Comparison of ENCODE assay signal across 7 mouse cellular contexts in genomic region chr14:16200969-16201638, GRCm38 (mm10). TPM values are rescaled to one million over a fixed set of nuclear protein-coding genes. Genes with fewer than 3 reads are reported as not detected.
DNase-seq lines count a peak whose midpoint lies in the region; ATAC-seq and TF ChIP-seq lines count a peak whose summit lies in the region.

No protein-coding gene starts in this region.

- WGBS in embryonic facial prominence, embryonic 15.5 days: 22% methylated on average over 8 of the region's 8 CpGs

- H3K79me2 ChIP-seq in CH12.LX (replicated peaks; ENCODE audit: control insufficient read depth, extremely low read depth, insufficient read depth, poor library complexity, severe bottlenecking): no peaks in the 10 kb centered on the region

- no peak for TF ChIP-seq RAD21 in CH12.LX (IDR thresholded peaks at IDR 0.05; ENCODE audit: low read depth, low read length)

- H3K4me1 ChIP-seq in CH12.LX (ENCODE audit: control insufficient read depth in 1 of 2, insufficient read depth in 2 of 2): no peaks in the 10 kb centered on the region
- peaks cover 11% of the 10 kb centered on the region for H3K4me1 ChIP-seq in embryonic facial prominence, embryonic 15.5 days

- in situ Hi-C loops in CH12.LX (cut with MboI; ENCODE audit: low pct_ligation_motif_present, low pct_unique_long_range_greater_than_20kb, low sequenced_read_pairs): no loop called here

- DNase-seq in A20 (ENCODE audit: low read depth, low spot score): peak; percentile 35
- no peak for DNase-seq in CH12.LX (ENCODE audit: extremely low read depth)
- DNase-seq in kidney, adult 11 months: peak; percentile 31
- DNase-seq in left cerebral cortex, adult 9 months (ENCODE audit: low spot score in 2 of 2): peak; percentile 13 to 63
- peak; percentile 42 for DNase-seq in right cerebral cortex, adult 18-20 months

- peak; percentile 72; the same call in 1 of the 2 replicates for ATAC-seq in embryonic facial prominence, embryonic 15.5 days (ENCODE audit: insufficient number of reproducible peaks, low FRiP score, low TSS enrichment, low read depth)
- no peak for ATAC-seq in megakaryocyte progenitor cell, adult 5-6 weeks (replicated peaks; ENCODE audit: poor library complexity)

- no peaks in the 10 kb centered on the region for H3K36me3 ChIP-seq in CH12.LX (replicated peaks in 1 of 2; ENCODE audit: control insufficient read depth in 1 of 2, insufficient read depth in 1 of 2, low read length in 1 of 2)
- H3K36me3 ChIP-seq in embryonic facial prominence, embryonic 15.5 days: no peaks in the 10 kb centered on the region

- peak overlapping the region; percentile 53 for H3K4me2 ChIP-seq in CH12.LX (ENCODE audit: insufficient read depth, low read depth, poor library complexity, severe bottlenecking)
- peak overlapping the region; percentile 37; the same call in 1 of the 2 replicates for H3K4me2 ChIP-seq in embryonic facial prominence, embryonic 15.5 days (replicated peaks)

- no peaks in the 10 kb centered on the region for H3K27me3 ChIP-seq in CH12.LX (replicated peaks)
- H3K27me3 ChIP-seq in embryonic facial prominence, embryonic 15.5 days: no peaks in the 10 kb centered on the region

- no peak for TF ChIP-seq POLR2A in CH12.LX (IDR thresholded peaks at IDR 0.05; ENCODE audit: low read depth, low read length)

- no peak overlapping the region for H3K27ac ChIP-seq in CH12.LX (ENCODE audit: insufficient read depth, low read depth)
- H3K27ac ChIP-seq in embryonic facial prominence, embryonic 15.5 days (replicated peaks): no peak overlapping the region

- no peaks in the 10 kb centered on the region for H3K9me3 ChIP-seq in CH12.LX (replicated peaks; ENCODE audit: low read length)
- H3K9me3 ChIP-seq in embryonic facial prominence, embryonic 15.5 days (replicated peaks): no peaks in the 10 kb centered on the region

- H3K9ac ChIP-seq in CH12.LX (ENCODE audit: insufficient read depth, low read depth): no peak overlapping the region
- H3K9ac ChIP-seq in embryonic facial prominence, embryonic 15.5 days: no peak overlapping the region

- TF ChIP-seq EP300 in CH12.LX (IDR thresholded peaks at IDR 0.05; ENCODE audit: low read length): no peak

- H3K4me3 ChIP-seq in CH12.LX (replicated peaks in 1 of 3; ENCODE audit: low read depth in 2 of 3, low read length in 2 of 3, poor library complexity in 1 of 3): no peak overlapping the region
- 0 out of 2 replicates have a peak overlapping the region, but pooled peaks have one; percentile 2 for H3K4me3 ChIP-seq in embryonic facial prominence, embryonic 15.5 days (replicated peaks)

- dilution Hi-C loops in CH12.LX (cut with MboI; ENCODE audit: extremely low pct_ligation_motif_present, extremely low pct_unique_long_range_greater_than_20kb, low sequenced_read_pairs): no loop called here

- TF ChIP-seq CTCF in CH12.LX (conservative IDR thresholded peaks at IDR 0.05 in 1 of 2, IDR thresholded peaks at IDR 0.05 in 1 of 2; ENCODE audit: low read depth in 2 of 2, low read length in 2 of 2): no peak

TF ChIP-seq in CH12.LX, 34 proteins besides CTCF, POLR2A, EP300 and RAD21:
- no peak for TF ChIP-seq NELFE (IDR thresholded peaks at IDR 0.05; ENCODE audit: low read depth, low read length)
- no peak for TF ChIP-seq ELF1 (IDR thresholded peaks at IDR 0.05; ENCODE audit: low read depth, low read length)
- no peak for TF ChIP-seq TCF12 (IDR thresholded peaks at IDR 0.05; ENCODE audit: low read depth, low read length)
- TF ChIP-seq SMC3 (IDR thresholded peaks at IDR 0.05; ENCODE audit: low read depth, low read length): no peak
- TF ChIP-seq ZKSCAN1 (IDR thresholded peaks at IDR 0.05; ENCODE audit: borderline replicate concordance, low read depth, low read length): no peak
- no peak for TF ChIP-seq JUN (IDR thresholded peaks at IDR 0.05; ENCODE audit: insufficient read depth, low read depth, low read length)
- no peak for TF ChIP-seq ZMIZ1 (IDR thresholded peaks at IDR 0.05; ENCODE audit: low read depth, low read length)
- no peak for TF ChIP-seq ZC3H11A (IDR thresholded peaks at IDR 0.05; ENCODE audit: low read depth, low read length)
- TF ChIP-seq E2F4 (IDR thresholded peaks at IDR 0.05; ENCODE audit: insufficient replicate concordance, low read depth, low read length): no peak
- no peak for TF ChIP-seq PAX5 (IDR thresholded peaks at IDR 0.05; ENCODE audit: low read length)
- TF ChIP-seq MAFK (IDR thresholded peaks at IDR 0.05; ENCODE audit: insufficient replicate concordance, low read length): no peak
- no peak for TF ChIP-seq KAT2A (IDR thresholded peaks at IDR 0.05; ENCODE audit: insufficient replicate concordance, low read length)

RNA-seq across cellular contexts. Expression of gene Ngly1, which starts 48.0 kb away (rescaled TPM):
- total RNA-seq in CH12.LX (2012; rRNA removed) (15.9 and 17.0 TPM in 2 replicates), CH12.LX (2014; rRNA removed) (33.0 and 37.5 TPM in 2 replicates)
- polyA plus RNA-seq in CH12.LX (2012; ENCODE audit: insufficient read length, low read depth): 19.8 and 21.7 TPM in 2 replicates
- polyA plus RNA-seq in embryonic facial prominence, embryonic 15.5 days (2015; fragmentation: Nextera tagmentation; extraction: Ambion mirVana): 42.7 and 43.0 TPM in 2 replicates
- total RNA-seq in megakaryocyte progenitor cell, adult 5-6 weeks (2015): 37.4 and 38.0 TPM in 2 replicates
- total RNA-seq in megakaryocyte progenitor cell, adult 5-6 weeks (2017): 27.2 and 31.9 TPM in 2 replicates

RNA-seq across cellular contexts. Expression of gene Oxsm, which starts 48.5 kb away (rescaled TPM):
- total RNA-seq in CH12.LX (2012; rRNA removed) (10.6 and 10.8 TPM in 2 replicates), CH12.LX (2014; rRNA removed) (6.4 and 6.6 TPM in 2 replicates)
- polyA plus RNA-seq in CH12.LX (2012; ENCODE audit: insufficient read length, low read depth): 8.7 TPM in 2 replicates
- 2.4 and 2.5 TPM in 2 replicates for polyA plus RNA-seq in embryonic facial prominence, embryonic 15.5 days (2015; fragmentation: Nextera tagmentation; extraction: Ambion mirVana)
- 13.8 and 14.1 TPM in 2 replicates for total RNA-seq in megakaryocyte progenitor cell, adult 5-6 weeks (2015)
- total RNA-seq in megakaryocyte progenitor cell, adult 5-6 weeks (2017): 7.7 and 7.8 TPM in 2 replicates
